Mouse (Mus musculus) lung, postnatal 0 days (tissue): Measurements from ENCODE around the gene Creb3l2.

ENCODE experiments used
- CTCF ChIP-seq: IDR thresholded peaks from 2 replicates; pipeline ENCODE4 v1.5.1; 2016; ENCODE audit warnings: antibody characterized with exemption, mild to moderate bottlenecking
- EP300 ChIP-seq: IDR thresholded peaks from 2 replicates; pipeline ENCODE4 v1.6.1; 2016; ENCODE audit warnings: antibody characterized with exemption, mild to moderate bottlenecking, control low read depth

DNA sequence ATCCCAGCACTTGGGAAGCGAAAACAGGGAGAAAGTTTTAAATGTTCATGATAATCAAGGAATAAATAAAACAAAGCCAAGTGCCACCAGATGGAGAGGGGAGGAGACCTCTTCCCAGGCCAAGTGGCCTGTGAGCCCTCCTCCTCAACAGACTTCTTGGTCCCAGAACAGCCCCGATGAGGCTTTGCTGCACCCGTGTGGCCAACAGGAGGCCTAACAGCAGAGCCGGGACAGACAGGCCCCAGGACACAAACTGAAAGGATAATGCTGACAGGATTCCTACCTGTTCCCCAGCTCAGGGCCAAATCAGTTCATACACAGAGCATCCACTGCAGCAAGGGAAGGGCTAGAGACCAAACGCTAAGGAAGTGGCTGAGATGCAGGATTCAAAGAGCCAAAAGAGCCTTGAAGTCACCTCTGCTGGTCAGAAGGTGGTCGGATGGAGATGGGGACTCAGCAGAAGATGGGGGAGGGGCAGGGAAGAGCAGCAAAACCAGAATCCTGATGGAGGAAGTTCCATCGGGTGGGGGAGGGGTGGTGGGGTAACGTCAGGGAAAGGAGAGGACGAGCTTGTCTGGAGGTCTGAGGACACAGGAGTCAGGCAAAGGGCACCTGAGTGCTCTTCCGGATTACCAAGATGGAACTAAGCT is 90.1 kb downstream of the Creb3l2 start:
- TF ChIP-seq CTCF (peak; percentile 96), EP300 (no peak)
